Comparison of ENCODE assay signal across 28 mouse cellular contexts in the genomic region with DNA sequence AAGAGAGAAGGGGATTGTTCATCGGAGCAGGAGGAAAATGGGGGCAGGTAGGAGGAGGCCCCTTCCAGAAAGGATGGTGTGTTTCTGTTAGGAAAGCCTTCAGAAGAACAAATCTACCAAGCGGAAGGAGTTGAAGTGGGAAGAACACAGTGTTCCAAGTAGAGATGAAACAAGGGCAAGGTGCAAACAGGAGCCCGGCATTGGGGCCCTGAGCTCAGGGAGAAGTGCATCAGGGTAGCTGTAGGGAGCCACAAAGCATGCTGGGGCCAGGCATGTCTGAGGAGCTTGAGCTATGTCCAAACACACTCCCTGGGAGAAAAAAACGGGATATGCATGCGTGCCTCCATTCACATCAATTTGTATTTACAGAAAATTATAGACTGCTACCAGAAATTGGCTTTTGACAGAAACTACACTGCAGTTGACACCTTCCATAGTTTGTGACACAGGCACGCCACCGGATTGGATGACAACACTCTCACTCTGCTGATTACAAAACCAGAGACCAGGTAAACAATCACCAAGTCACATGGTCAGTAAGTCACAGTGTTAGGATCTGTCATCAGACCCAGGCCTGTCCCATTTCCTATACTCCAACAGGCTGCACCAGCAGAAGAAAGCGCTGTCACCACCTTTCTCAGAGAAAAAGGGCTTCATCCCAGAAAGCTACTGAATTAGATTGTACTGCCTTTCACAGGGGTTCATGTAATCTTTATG.
A peak's percentile ranks its signal among the peaks of the same experiment; 100 is the strongest.
DNase-seq lines count a peak whose midpoint lies in the region; ATAC-seq and TF ChIP-seq lines count a peak whose summit lies in the region.
"Had no signal": no experiment of that assay in that cellular context is flagged by ENCODE, and none has a peak within 500 bp of the region (broad histone marks: within the 10 kb centered on the region; RNA-seq: fewer than 3 reads in every experiment).

No protein-coding gene starts in this region.

- peak; percentile 18 for DNase-seq in kidney, adult 11 months
- DNase-seq in kidney, postnatal 4 days, result no peak
- DNase-seq in liver, adult 2 months (ENCODE audit: extremely low read depth, low read depth, low spot score), result peak; percentile 81
- no peak for DNase-seq in limb, embryonic 10.5 days (ENCODE audit: low spot score)
- no peak for DNase-seq in layer of hippocampus, adult 8-10 months (ENCODE audit: low spot score in 2 of 2)
- no peak for DNase-seq in lung, postnatal 14 days
- DNase-seq: adrenal gland, postnatal 10 days; cerebellum, adult 11 months; cerebellum, adult 9-10 months; cerebellum, postnatal 36 days; gastrocnemius, postnatal 14 days; heart, postnatal 36 days; lung, embryonic 14.5 days; retina, postnatal 1 day; right cerebral cortex, postnatal 25 days; thymus, postnatal 14 days had no signal

- no peak overlapping the region for H3K4me2 ChIP-seq in liver, embryonic 12.5 days
- H3K4me2 ChIP-seq: heart, embryonic 11.5 days; hindbrain, embryonic 12.5 days; intestine, embryonic 15.5 days; lung, embryonic 14.5 days; midbrain, embryonic 15.5 days; neural tube, embryonic 15.5 days; stomach, embryonic 15.5 days had no signal

- H3K9me3 ChIP-seq in liver, embryonic 12.5 days (replicated peaks), result no peaks in the 10 kb centered on the region
- no peaks in the 10 kb centered on the region for H3K9me3 ChIP-seq in limb, embryonic 10.5 days (replicated peaks)
- H3K9me3 ChIP-seq: G1E; hindbrain, embryonic 12.5 days; intestine, embryonic 15.5 days; midbrain, embryonic 10.5 days; midbrain, embryonic 15.5 days; neural tube, embryonic 15.5 days; stomach, embryonic 15.5 days had no signal

- H3K79me2 ChIP-seq in liver, adult 2 months (ENCODE audit: control insufficient read depth, insufficient read depth, low read length), result no peaks in the 10 kb centered on the region

- 61% methylated on average over 8 of the region's 8 CpGs for WGBS in liver, adult 2 months
- 80% methylated on average over 8 of the region's 8 CpGs for WGBS in liver, embryonic 12.5 days (ENCODE audit: insufficient replicate concordance)
- WGBS in limb, embryonic 10.5 days, result 85% methylated on average over 8 of the region's 8 CpGs

- H3K36me3 ChIP-seq in liver, adult 2 months (ENCODE audit: control insufficient read depth, insufficient read depth, low read length), result no peaks in the 10 kb centered on the region
- H3K36me3 ChIP-seq in liver, embryonic 12.5 days, result no peaks in the 10 kb centered on the region
- no peaks in the 10 kb centered on the region for H3K36me3 ChIP-seq in limb, embryonic 10.5 days
- H3K36me3 ChIP-seq: G1E; hindbrain, embryonic 12.5 days; intestine, embryonic 15.5 days; midbrain, embryonic 10.5 days; midbrain, embryonic 15.5 days; neural tube, embryonic 15.5 days; stomach, embryonic 15.5 days had no signal

- no peak overlapping the region for H3K9ac ChIP-seq in liver, adult 2 months (ENCODE audit: low read depth, low read length)
- H3K9ac ChIP-seq in liver, embryonic 12.5 days, result no peak overlapping the region
- H3K9ac ChIP-seq: hindbrain, embryonic 12.5 days; intestine, embryonic 15.5 days; lung, embryonic 14.5 days; midbrain, embryonic 15.5 days; neural tube, embryonic 15.5 days; stomach, embryonic 15.5 days had no signal

- no peak for TF ChIP-seq CTCF in liver, adult 2 months (IDR thresholded peaks at IDR 0.05; ENCODE audit: low read depth, low read length)

- ATAC-seq in liver, embryonic 12.5 days, result no peak
- ATAC-seq: forebrain, embryonic 14.5 days; hindbrain, postnatal 0 days; intestine, embryonic 15.5 days; midbrain, embryonic 15.5 days had no signal

- H3K27ac ChIP-seq in liver, adult 2 months (replicated peaks; ENCODE audit: insufficient read depth, low read depth, low read length), result no peak overlapping the region
- H3K27ac ChIP-seq in liver, embryonic 12.5 days, result no peak overlapping the region
- 0 out of 2 replicates have a peak overlapping the region, but pooled peaks have one; percentile 21 for H3K27ac ChIP-seq in limb, embryonic 10.5 days
- H3K27ac ChIP-seq: hindbrain, embryonic 12.5 days; hindbrain, postnatal 0 days; intestine, embryonic 15.5 days; left cerebral cortex, adult 2 months; midbrain, embryonic 10.5 days; midbrain, embryonic 15.5 days; neural tube, embryonic 15.5 days; stomach, embryonic 15.5 days had no signal

- H3K4me1 ChIP-seq in liver, adult 2 months (ENCODE audit: control insufficient read depth, insufficient read depth, low read length), result peaks cover 4% of the 10 kb centered on the region; the same call in 1 of the 2 replicates
- no peaks in the 10 kb centered on the region for H3K4me1 ChIP-seq in liver, embryonic 12.5 days
- H3K4me1 ChIP-seq in limb, embryonic 10.5 days, result peaks cover 38% of the 10 kb centered on the region
- H3K4me1 ChIP-seq: hindbrain, embryonic 12.5 days; intestine, embryonic 15.5 days; midbrain, embryonic 10.5 days; midbrain, embryonic 15.5 days; neural tube, embryonic 15.5 days; stomach, embryonic 15.5 days had no signal

- no peaks in the 10 kb centered on the region for H3K27me3 ChIP-seq in liver, adult 2 months (ENCODE audit: control insufficient read depth, insufficient read depth, low read length)
- no peaks in the 10 kb centered on the region for H3K27me3 ChIP-seq in liver, embryonic 12.5 days (replicated peaks)
- peaks cover 25% of the 10 kb centered on the region; the same call in 1 of the 2 replicates for H3K27me3 ChIP-seq in limb, embryonic 10.5 days (ENCODE audit: low read depth, poor library complexity, severe bottlenecking)
- H3K27me3 ChIP-seq: hindbrain, embryonic 12.5 days; intestine, embryonic 15.5 days; midbrain, embryonic 15.5 days; neural tube, embryonic 15.5 days; stomach, embryonic 15.5 days had no signal

- no peak for TF ChIP-seq POLR2A in liver, adult 2 months (IDR thresholded peaks at IDR 0.05; ENCODE audit: extremely low read depth, insufficient read depth, low read length)

- no peak overlapping the region for H3K4me3 ChIP-seq in liver, adult 2 months (ENCODE audit: insufficient read depth, low read depth, low read length)
- H3K4me3 ChIP-seq in liver, embryonic 12.5 days, result no peak overlapping the region
- H3K4me3 ChIP-seq in limb, embryonic 10.5 days, result no peak overlapping the region
- H3K4me3 ChIP-seq: hindbrain, embryonic 12.5 days; intestine, embryonic 15.5 days; left cerebral cortex, adult 2 months; midbrain, embryonic 10.5 days; midbrain, embryonic 15.5 days; neural tube, embryonic 15.5 days; stomach, embryonic 15.5 days had no signal

Comparison
In these comparisons a context has a peak if more than half of its experiments do, and no peak if none do; other contexts are left out.
1. DNase-seq: peak in kidney, adult 11 months (single experiment) and liver, adult 2 months (single experiment); none in kidney, postnatal 4 days (0 of 2), limb, embryonic 10.5 days (single experiment), layer of hippocampus, adult 8-10 months (0 of 2) and lung, postnatal 14 days (single experiment).